Mouse (Mus musculus) layer of hippocampus, adult 9-10 months (tissue): ENCODE results near the gene Sac3d1.

Experiments used
- DNase-seq: peaks from one replicate; pipeline ENCODE4 v3.0.0; 2022; ENCODE audit warnings: low spot score

The Sac3d1 gene

DNA sequence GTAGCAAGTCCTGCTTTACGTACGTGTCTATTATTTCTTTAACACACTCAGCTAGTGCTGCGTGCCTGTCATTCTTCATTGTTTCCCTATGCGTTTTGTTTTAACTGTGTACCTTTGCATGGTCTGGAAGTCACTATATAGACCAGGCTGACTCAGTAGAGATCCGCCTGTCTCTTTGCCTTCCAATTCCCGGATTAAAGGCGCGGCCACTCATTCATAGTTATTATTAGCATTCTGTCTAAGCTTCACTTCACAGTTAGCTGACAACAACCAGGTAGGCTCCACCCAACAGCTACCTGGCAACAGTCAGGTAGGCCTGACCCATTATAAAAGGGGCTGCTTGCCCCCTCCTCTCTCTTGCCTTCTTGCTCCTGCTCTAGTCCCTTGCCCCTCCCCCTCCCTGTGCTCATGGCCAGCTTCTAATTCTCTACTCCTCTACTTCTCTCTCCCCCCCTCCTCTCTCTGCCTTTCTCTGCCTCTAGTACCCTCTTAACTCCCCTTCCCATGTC lies 281 bp upstream of the Sac3d1 start:
- DNase-seq = no peak

DNA sequence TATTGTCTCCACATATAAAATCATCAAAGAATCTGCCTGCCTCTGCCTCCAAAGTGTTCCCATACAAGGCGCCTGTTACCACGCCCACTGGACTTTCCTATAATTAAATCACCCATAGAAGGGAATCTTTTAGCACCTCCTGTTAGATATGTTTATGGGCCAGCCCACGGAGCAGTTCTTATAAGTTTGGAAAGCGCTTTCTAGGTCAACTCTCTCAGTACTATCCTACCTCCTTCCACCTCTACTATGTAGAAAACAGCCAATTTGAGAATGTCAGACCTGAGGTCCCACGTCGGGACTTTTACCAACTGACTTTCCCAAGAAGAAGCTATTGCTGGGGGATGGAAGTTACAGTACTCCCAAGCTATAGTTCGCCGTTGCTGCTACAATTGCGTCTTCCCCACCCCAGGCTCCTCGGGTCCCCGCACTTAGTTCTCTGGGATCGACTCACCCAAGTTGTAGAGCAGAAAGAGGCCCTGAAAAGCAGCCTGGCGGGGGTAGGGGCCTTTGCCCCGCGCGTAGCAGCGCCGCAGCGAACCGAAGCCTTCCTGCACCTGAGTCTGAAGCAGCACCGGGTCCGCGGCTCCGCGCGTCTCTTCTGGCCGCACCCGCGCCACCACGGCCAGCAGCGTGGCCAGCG lies 984 bp downstream of the Sac3d1 start:
- DNase-seq = no peak

DNA sequence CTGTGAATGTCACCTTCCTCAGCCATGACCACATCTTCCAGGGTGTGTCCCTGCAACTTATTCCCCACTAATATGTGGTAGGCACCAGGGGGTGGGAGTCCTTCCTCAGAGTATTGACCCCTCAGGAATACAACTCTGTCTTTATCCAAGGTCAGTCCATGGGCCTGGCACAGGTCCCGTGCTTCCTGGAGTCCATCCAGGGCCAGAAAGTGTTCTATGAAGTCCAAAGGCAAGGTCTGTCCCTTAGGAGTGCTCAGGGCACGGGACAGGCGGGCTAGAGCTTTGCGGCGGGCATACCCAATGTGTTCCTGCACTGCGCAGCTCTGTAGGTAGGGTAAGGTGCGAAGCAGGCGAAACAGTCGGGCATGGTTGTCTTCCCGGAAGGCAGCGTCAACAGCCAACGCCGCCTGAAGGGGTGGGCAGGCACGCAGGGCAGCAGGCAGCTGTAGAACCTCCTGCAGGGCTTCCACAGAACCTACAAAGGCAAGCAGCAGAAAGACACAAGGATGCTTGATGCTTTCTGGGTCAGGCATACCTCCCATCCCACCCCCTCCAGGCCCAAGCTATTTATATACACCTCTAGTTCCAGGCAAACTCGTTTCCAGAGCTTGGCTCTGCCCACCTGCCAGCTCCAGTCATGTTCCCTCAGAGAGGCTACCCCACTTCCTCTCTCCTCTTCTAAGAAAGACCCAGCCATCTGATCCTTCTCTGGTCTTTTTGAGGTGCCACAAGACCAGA lies 2.2 kb downstream of the Sac3d1 start:
- DNase-seq = no peak

DNA sequence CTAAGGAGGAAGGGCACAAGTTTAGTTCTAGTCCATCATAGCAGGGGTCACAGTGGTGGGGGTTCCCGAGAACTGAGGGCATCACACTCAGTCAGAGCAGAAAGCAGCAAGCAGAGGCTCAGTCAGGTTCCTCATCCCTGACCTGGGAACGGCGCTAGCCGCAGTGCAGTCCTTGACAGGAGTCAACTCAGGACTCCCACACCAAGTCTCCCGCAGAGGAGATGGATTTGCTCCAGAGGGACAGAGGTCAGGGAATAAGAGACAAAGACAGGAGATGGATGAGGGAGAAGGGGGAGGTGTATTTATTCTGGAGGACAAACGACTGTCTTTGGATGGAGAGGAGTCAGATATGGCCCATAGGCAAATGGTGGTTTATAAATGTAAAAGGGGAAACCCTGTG lies 5.3 kb downstream of the Sac3d1 start:
- no peak for DNase-seq

DNA sequence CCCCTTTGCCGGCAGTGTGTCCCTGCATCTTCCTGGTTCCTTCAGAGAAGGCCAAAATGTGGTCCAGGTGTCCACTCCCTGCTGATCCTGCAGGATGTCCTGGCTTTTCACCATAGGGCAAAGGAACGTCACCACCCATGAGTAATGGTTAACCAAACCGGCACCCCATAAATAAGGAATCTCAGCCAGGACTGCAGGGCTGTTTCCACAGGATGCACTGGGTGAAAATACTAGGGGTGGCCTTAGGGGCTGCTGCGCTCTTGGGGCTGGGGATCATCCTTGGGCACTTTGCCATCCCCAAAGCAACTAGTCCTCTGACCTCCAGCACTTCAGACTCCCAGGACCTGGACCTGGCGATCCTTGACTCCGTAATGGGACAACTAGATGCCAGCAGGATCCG lies 12.9 kb downstream of the Sac3d1 start, which contains the start of gene Naaladl1:
Gene Naaladl1, plus strand, starts transcription at position 197 of the 400 bp plus-strand sequence.
- no peak for DNase-seq

DNA sequence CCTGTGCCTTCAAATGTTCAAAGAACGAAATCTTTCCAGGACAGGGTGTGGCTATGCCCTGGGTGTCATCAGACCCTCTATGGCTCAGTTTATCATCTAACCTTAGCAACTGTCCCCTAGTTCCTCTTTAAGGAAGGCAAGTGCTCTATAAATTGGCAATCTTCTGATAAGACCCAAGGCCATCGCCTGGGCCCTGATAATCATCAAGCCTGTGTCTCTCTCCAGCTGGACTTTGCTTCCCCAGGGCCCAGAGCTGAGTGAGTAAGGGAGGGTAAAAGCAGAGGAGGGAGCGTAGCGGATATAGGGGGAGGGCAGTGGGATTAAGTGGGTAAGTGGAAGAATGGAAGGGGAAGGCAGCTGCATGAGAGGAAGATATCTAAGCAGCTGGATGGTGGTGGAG lies 14.0 kb downstream of the Sac3d1 start:
- no peak for DNase-seq

DNA sequence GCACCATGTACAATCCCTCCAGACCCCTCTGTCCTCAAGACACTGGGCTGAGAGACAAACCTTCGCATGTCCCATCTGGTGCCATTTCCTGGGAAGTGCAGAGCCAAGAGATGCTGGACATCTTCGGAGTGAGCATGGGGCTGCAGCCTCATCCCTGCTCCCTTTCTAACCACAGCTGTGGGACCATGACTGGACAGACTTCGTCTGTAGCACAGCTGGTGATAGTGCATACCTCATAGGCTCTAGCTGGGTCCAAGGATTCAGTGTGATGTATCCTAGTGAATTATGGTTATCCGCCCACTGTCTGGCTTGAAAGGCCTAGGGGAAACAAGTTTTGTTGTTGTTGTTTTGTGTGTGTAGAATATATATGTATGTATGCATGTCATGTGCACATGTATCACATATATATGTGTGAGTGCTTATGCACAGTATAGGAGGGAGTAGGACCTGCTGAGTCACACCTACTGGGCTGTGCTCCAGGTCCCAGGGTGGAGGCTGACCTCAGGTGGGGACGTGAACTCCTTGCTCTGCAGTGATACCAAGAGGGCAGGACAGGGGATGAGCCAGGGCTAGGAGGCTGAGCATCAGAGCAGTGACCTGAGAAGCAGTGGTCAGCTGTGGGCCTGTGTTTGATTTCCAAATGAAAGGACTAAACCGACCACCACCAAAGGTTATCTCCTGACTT lies 16.1 kb downstream of the Sac3d1 start:
- DNase-seq = no peak

DNA sequence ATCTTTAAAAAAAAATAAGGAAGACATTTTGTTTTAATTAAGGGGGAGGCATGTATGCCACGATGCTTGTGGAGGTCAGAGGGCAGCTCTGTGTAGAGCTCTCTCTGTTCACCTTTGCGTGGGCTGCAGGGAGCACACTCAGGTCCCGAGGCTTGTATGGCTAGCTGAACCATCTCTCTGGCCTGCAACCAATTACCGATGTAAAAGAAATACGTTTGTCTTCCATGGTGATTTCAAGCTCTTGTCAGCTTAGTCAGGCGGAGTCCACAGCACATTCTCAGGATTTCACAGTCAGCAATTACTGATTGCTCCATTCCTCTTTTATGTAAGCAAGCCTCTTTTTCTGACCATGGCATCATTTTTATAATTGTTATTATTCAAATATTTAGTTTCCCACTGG lies 17.3 kb downstream of the Sac3d1 start:
- DNase-seq = no peak

DNA sequence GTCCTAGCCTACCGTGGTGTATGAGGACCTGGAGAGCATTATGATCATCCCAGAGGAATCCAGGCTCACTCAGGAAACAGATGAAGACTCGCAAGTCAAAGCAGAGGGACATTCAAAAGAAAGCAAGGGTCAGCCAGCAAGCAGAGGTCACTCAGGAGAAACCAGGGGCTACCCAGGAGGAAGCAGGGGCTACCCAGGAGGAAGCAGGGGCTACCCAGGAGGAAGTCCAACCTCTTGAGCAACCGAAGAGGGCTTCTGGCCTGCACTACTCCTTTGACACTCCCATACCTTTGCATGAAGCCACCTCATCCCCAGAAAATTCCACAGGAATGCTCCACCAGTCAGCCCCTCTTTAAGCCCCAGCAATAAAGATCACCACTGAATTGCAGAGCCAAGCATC lies 20.6 kb downstream of the Sac3d1 start:
- no peak for DNase-seq

DNA sequence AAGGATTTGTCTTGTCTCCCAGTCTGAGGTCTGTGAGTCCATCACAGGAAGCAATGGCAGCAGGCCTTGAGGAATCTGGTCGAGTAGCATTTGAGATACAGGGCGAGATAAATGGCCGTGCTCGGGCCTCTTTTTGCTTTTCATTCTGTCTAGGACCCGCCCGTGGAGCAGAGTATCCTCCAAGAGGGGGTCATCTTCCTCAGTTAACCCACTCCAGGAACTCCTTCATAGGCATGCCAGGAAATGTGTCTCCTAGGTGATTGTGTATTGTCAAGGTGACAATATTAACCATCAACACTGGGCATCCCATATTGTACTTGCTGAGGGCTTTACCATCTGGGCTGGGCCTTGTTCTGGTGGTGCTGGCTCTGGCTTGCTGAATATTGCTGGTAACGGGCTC lies 24.3 kb downstream of the Sac3d1 start, which contains the start of gene AC131692.1:
Gene AC131692.1, plus strand, starts transcription at position 301 of the 400 bp plus-strand sequence.
- DNase-seq = no peak

DNA sequence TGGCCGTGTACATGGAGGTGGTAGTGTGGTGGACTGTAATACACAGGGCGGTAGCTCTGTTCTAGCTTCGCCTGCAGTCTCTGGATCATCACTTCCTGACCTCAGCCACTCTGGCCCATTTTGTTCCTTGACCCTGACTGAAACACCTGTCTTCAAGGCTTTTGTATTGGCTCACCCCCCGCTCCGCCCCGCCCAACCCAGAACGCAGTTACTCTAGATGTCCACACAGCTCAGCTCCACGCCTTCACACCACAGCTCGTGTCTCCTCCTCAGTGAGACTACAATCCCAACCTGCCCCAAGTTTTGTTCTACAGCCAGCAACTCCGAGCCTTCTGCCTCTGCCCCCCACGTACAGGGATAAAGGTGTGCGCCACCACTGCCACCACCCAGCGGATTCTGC lies 29.6 kb downstream of the Sac3d1 start:
- no peak for DNase-seq

DNA sequence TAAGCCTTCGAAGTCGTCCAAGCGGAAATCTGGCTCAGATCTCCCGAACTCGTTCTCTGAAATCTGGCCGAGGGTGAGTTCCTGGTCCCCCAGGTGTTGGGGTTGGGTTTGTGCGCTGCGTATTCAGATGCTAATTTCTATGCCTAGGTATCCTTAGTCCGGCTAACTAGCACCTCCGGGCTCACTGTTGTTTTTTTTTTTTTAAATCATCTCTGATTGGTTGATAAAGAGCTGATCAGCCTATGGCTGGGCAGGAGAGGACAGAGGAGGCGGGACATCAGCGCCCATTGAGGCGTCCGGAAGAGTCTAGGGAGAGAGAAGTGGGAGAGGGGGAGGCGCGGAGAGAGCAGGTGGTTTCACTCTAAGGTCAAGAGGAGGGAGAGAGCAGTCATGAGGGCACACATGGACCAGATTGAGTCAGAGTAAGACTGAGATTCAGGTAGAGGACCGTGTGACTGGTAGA lies 33.0 kb downstream of the Sac3d1 start:
- DNase-seq = no peak

DNA sequence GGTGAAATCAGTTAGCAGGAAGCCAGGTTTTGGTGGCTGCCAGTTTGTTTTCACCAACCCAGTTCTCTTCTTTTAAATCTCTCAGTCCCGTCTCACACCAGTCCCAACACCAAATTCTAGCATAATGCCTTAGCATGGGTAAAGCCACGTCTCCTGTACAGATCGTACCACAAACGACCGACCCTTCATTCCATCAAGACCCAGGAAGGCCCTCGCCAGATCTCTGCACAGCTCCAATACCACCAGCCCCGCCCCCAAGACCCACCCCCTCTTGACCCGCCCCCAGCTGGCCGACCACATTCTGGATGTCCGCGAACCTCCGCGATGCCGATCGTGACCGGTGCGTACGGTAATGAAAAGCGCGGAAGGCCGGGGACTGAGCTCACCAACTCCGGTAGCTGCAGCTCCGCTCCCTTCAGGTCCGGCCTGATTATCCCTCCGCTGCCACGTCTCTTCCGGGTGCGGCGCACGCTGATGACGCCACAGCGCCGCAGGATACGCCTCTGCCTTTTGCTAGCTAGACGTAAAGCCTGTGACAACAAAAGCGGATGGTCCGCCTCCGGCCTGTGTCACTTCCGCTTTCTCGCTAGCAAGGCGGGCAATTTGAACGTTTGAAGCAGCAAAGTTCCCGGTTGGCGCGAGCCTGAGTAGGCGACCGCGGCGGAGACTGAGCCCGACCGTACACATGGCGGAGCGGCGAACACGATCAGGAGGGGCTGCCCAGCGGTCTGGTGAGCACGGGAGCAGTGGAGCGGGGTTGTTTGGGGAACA lies 33.8 kb downstream of the Sac3d1 start, which contains the start of the genes Zfpl1 and Cdca5:
Gene Zfpl1, minus strand, starts transcription at position 479 of the 771 bp plus-strand sequence.
Gene Cdca5, plus strand, starts transcription at position 506 of the 771 bp plus-strand sequence.
- peak; percentile 94 for DNase-seq

DNA sequence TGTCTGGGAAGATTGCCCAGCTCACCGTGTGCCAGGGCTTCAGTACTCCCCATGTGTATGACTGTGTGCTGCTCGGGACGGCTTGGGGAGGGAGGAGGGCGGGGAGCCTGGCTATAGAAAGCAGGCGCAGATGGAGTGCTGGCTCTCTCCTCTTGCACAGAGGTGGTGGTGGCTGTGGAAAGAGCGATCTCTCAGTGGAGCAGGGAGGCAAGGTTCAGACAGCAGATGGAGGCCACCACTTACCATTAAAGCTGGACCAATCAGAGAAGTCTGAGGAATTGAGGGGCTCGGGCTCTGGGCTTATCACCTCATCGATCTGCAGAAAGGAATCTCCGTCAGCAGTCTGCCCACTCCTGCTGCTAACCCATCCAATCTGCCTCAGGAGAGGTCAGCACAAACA lies 36.3 kb downstream of the Sac3d1 start, which contains the start of gene Gm28374:
Gene Gm28374, minus strand, starts transcription at position 101 of the 400 bp plus-strand sequence.
- DNase-seq = no peak

DNA sequence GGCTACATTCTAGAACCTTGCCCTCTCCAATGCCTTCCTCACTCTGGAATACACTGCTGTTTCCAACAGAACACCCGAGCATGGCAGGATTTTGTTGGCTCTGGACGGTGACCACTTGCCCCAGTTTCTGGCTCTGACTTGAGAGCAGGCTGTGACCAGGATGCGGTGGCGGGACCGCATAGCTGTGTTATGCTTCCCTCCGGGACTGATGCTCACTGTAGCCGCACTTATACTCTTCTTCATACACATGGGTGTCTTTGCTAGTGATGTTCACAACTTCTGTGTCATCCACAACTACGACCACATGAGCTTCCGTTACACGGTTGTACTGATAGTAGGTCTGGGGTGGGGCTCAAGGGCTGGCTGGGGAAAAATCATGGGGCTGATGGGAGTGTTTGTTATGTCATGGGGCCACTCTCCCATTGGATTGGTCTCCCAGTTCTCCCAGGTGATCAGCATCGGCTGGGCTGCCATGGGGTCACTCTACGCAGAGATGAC lies 38.4 kb downstream of the Sac3d1 start, which contains the start of gene Tmem262:
Gene Tmem262, plus strand, starts transcription at position 51 of the 498 bp plus-strand sequence.
- DNase-seq = no peak

DNA sequence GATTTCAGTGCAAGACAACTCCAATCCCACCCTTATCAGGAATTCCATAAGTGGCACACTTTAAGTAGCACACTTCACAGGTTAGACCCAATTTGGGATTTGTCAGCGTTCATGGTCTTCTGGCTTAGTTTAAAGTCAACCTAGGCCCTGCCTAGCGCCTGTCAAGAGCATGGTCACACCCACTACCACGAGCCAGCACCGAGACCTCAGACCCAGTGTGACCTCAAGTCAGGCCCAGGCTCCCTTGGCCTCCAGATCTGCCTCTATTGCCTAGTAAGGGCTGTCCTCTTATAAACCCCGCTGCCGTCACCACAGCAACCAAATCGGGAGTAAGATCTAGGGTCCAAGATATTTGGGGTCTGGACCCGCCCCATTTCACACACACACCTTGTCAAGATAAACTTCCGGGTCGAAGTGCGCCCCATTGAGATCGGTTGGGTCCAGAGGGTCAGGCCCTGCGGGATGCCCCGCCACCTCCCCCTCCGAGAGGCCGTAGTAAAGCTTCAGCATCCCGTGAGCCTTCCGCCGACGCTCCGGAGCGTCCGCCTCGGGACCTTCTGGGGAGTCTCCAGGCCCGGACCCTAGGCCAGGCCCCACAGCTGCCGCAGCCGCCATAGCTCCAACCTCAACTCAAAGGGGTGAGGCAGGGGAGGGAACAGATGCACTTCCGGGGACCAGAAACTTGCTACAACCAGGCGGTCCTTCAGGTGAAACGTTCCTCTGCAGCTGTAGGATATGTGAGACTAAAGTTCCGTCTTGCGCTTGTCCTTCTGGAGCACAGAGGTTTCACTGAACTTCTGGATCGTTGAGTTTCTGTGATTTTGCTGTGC lies 41.7 kb downstream of the Sac3d1 start, which contains the start of gene Vps51:
Gene Vps51, minus strand, starts transcription at position 668 of the 830 bp plus-strand sequence.
- DNase-seq = peak; percentile 82

DNA sequence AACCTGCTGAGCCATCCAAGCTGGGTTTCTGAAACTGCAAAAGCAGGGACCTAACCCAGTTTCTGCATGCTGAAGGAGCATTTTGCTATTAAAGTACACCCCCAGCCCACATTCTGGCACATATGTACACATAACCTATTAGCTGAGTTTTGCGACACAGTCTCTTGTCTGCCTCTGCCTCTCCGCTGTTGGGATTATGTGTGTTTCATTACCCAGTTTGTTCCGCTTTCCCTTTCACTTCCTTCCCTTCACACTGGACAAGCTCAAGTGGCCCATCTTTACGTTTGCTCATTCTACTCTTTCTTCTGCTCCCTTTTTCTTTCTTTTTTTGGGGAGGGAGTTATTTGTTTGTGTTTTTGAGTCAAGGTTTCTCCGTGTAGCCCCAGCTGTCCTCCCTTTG lies 44.6 kb downstream of the Sac3d1 start:
- no peak for DNase-seq

DNA sequence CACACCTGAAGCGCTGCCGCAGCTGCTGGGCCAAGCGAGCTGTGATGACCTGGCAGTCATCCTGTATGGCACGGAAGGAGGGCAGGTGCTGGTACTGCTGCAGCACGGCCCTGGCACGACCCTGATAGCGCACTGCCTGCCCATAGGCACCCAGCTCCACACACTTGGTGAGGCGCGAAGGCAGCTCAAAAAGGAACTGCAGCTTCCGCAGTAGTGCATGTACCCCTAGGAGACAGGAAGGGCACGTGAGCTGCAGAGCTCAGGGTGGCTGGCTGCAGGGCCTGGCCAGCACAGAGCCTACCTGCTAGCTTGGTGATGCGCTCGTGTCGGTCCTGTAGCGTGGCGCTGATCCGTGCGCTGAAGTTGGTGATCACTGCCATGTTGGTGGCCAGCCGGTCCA lies 47.2 kb downstream of the Sac3d1 start:
- DNase-seq = no peak

DNA sequence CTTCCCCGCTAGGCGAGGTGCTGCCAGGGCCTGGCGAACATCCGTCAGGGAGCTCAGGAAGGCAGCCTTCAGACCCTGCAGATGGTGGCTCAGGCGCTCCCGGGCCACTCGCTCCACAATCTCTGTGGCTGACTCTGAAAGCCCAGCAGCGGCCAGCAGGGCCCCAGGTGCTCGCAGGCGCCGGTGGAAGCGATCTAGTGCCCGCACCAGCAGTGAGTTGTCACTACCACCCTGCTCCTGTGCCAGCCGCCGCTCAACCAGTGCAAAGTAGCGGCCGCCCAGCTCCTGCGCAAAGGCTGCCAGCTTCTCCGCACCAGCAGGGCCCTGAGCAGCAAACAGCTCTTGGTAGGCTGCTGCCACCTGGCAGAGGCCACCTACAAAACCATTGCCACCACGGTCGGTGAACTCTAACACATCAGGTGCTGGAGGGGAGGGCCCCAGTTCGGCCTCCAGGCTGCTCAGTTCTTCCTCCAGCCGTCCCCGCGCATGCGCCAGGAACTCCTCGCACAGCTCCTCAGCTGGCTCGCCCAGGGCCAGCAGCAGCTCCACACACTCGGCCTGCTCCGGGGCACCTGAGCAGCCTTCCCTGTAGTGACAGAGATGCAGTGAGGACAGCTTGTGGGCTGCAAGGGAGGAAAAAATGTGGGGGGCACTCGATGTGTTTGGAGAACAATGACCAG lies 47.7 kb downstream of the Sac3d1 start:
- no peak for DNase-seq

DNA sequence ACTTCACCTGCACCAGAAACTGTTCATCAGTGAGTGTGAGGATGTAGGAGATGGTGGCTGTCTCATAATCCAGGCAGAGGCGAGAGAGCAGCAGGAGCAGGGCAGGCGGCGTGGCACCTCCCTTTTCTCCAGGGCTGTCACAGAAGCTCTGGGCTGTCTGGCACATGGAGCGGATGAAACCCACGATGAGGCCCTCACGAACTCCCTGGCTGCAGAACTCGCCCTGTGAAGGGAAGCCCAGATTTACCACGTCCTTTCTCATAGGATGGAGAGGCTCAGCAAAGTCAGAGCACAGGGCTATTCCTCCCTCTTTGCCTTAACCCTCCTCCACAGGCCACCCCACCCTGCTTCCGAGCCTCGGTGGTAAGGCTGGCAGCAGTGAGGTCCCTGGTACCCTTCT lies 48.6 kb downstream of the Sac3d1 start:
- DNase-seq = no peak
